Mouse (Mus musculus): Measurements from ENCODE around the gene Pi16.

Pi16 gene

GRCm38 (mm10) chr17:29304376-29305057 is 13.0 kb upstream of the Pi16 start:
- no peak for DNase-seq (ENCODE audit: low spot score)

- DNase-seq (ENCODE audit: low spot score), result no peak
Measured at GRCm38 (mm10) chr17:29305058-29305806, 12.2 kb upstream of the Pi16 start.

GRCm38 (mm10) chr17:29305871-29306270 is 11.6 kb upstream of the Pi16 start:
- no peak for DNase-seq (ENCODE audit: low spot score)

- no peak for DNase-seq (ENCODE audit: low spot score)
Measured at GRCm38 (mm10) chr17:29310056-29310623, 7.3 kb upstream of the Pi16 start.

- no peak for DNase-seq (ENCODE audit: low spot score)
Measured at GRCm38 (mm10) chr17:29311602-29312001, 5.9 kb upstream of the Pi16 start.

GRCm38 (mm10) chr17:29312082-29312481 is 5.4 kb upstream of the Pi16 start:
- DNase-seq (ENCODE audit: low spot score), result no peak

GRCm38 (mm10) chr17:29313300-29313699 is 4.2 kb upstream of the Pi16 start:
- no peak for DNase-seq (ENCODE audit: low spot score)

GRCm38 (mm10) chr17:29315672-29316465 is 1.6 kb upstream of the Pi16 start:
- DNase-seq (ENCODE audit: low spot score), result no peak

- no peak for DNase-seq (ENCODE audit: low spot score)
Measured at GRCm38 (mm10) chr17:29316891-29317290, 589 bp upstream of the Pi16 start.

- DNase-seq (ENCODE audit: low spot score), result no peak
Measured at GRCm38 (mm10) chr17:29318731-29319250, 1.3 kb downstream of the Pi16 start.

GRCm38 (mm10) chr17:29319476-29319875 is 2.0 kb downstream of the Pi16 start:
- no peak for DNase-seq (ENCODE audit: low spot score)

- no peak for DNase-seq (ENCODE audit: low spot score)
Measured at GRCm38 (mm10) chr17:29319881-29320639, 2.6 kb downstream of the Pi16 start.

GRCm38 (mm10) chr17:29321765-29322602 is 4.5 kb downstream of the Pi16 start:
- DNase-seq (ENCODE audit: low spot score), result no peak

- DNase-seq (ENCODE audit: low spot score), result no peak
Measured at GRCm38 (mm10) chr17:29322603-29322962, 5.1 kb downstream of the Pi16 start.

GRCm38 (mm10) chr17:29323625-29324024 is 6.1 kb downstream of the Pi16 start:
- DNase-seq (ENCODE audit: low spot score), result no peak

GRCm38 (mm10) chr17:29325831-29326230 is 8.4 kb downstream of the Pi16 start:
- DNase-seq (ENCODE audit: low spot score), result no peak

GRCm38 (mm10) chr17:29326531-29327529 is 9.3 kb downstream of the Pi16 start:
- DNase-seq (ENCODE audit: low spot score), result no peak

- no peak for DNase-seq (ENCODE audit: low spot score)
Measured at GRCm38 (mm10) chr17:29327691-29328090, 10.2 kb downstream of the Pi16 start.

GRCm38 (mm10) chr17:29330221-29330620 is 12.7 kb downstream of the Pi16 start:
- no peak for DNase-seq (ENCODE audit: low spot score)
